Mouse (Mus musculus) limb, embryonic 14.5 days (tissue): ENCODE results near the gene Tnn. TPM values are rescaled to one million over a fixed set of nuclear protein-coding genes. Genes with fewer than 3 reads are reported as not detected.

Experiments
- ATAC-seq: fragments of 200-750 bp; cut with Nextera tagmentation; 2 replicates; pipeline ENCODE4 v1.8.0; 2017; ENCODE audit warnings: low read depth, moderate number of reproducible peaks, moderate TSS enrichment; ENCODE audit not compliant: low FRiP score
- DNase-seq: peaks from one replicate; pipeline ENCODE4 v3.0.0-alpha.2; 2015; ENCODE audit warnings: low spot score
- H3K27ac ChIP-seq: fragments of 300-500 bp; sonication (generic); replicated peaks from 2 replicates; pipeline ENCODE4 v1.5.1; 2014; ENCODE audit warnings: low read depth, mild to moderate bottlenecking, low read length, moderate library complexity, mixed read lengths
- H3K27me3 ChIP-seq: fragments of 300-500 bp; sonication (generic); 2 replicates; pipeline ENCODE4 v1.6.1; 2014; ENCODE audit warnings: low read length, mixed read lengths; ENCODE audit not compliant: control insufficient read depth, insufficient read depth
- H3K36me3 ChIP-seq: fragments of 300-500 bp; sonication (generic); 2 replicates; pipeline ENCODE4 v1.6.1; 2014; ENCODE audit warnings: mild to moderate bottlenecking, low read length, moderate library complexity, mixed read lengths; ENCODE audit not compliant: control insufficient read depth, insufficient read depth
- H3K4me1 ChIP-seq: fragments of 300-500 bp; sonication (generic); 2 replicates; pipeline ENCODE4 v1.6.1; 2014; ENCODE audit warnings: antibody characterized with exemption, low read length, mixed read lengths; ENCODE audit not compliant: control insufficient read depth, insufficient read depth
- H3K4me2 ChIP-seq: fragments of 300-500 bp; sonication (generic); replicated peaks from 2 replicates; pipeline ENCODE4 v1.6.1; 2014; ENCODE audit warnings: low read depth, mild to moderate bottlenecking, low read length, moderate library complexity; ENCODE audit not compliant: severe bottlenecking
- H3K4me3 ChIP-seq: fragments of 300-500 bp; sonication (generic); replicated peaks from 2 replicates; pipeline ENCODE4 v1.5.1; 2014; ENCODE audit warnings: low read length
- H3K9ac ChIP-seq: fragments of 300-500 bp; sonication (generic); 2 replicates; pipeline ENCODE4 v1.6.1; 2014; ENCODE audit warnings: mild to moderate bottlenecking, low read depth, low read length, moderate library complexity; ENCODE audit not compliant: severe bottlenecking
- H3K9me3 ChIP-seq: fragments of 300-500 bp; sonication (generic); 2 replicates; pipeline ENCODE4 v1.6.1; 2016; ENCODE audit warnings: low read length; ENCODE audit not compliant: control insufficient read depth
- POLR2A ChIP-seq: fragments of 200-500 bp; IDR thresholded peaks from 2 replicates; pipeline ENCODE4 v1.8.0; 2012; ENCODE audit warnings: inconsistent platforms, mild to moderate bottlenecking, moderate library complexity, borderline replicate concordance; ENCODE audit not compliant: insufficient read depth, insufficient read length; ENCODE audit errors: extremely low read depth
- WGBS: fragments of 180-500 bp; shearing (Covaris S2); extraction: QIAGEN DNeasy Blood & Tissue Kit; methylation state at CpG from one replicate; pipeline ENCODE4 v1.1.7; 2014; 5-methylcytosine and 5-hydroxymethylcytosine counted together
- polyA plus RNA-seq, 2 experiments: library from polyadenylated mRNA; depleted of rRNA in 1 of 2; stranded (reverse) in 1 of 2; unstranded in 1 of 2; fragments of >200 nt; fragmentation: Nextera tagmentation in 1 of 2; extraction: Ambion mirVana in 1 of 2; gene quantifications; 2 replicates each; pipeline versions ENCODE4 v1.2.1 to v1.2.3; 2012 to 2014

The Tnn gene
- polyA plus RNA-seq (2012; rRNA removed) (5.1 and 5.4 TPM in 2 replicates), polyA plus RNA-seq (2014; fragmentation: Nextera tagmentation; extraction: Ambion mirVana) (4.2 and 5.4 TPM in 2 replicates)

- Histone ChIP-seq H3K9me3 (no peaks in the 10 kb centered on the region), H3K4me3 (no peak within 1 kb of the TSS), H3K4me2 (no peak within 1 kb of the TSS), H3K36me3 (no peaks in the 10 kb centered on the region), H3K4me1 (peaks cover 3% of the 10 kb centered on the region; the same call in 1 of the 2 replicates), H3K9ac (no peak within 1 kb of the TSS), H3K27ac (0 out of 2 replicates have a peak within 1 kb of the TSS, but pooled peaks have one; percentile 7), H3K27me3 (no peaks in the 10 kb centered on the region)
- 51% methylated on average over 8 of the region's 8 CpGs for WGBS
- no peak for TF ChIP-seq POLR2A
- DNase-seq (no peak), ATAC-seq (no peak)
Observed at GRCm38 (mm10) chr1:160153480-160153879, at the start of gene Tnn. Tnn (minus strand) TSS chr1:160153580.

- Histone ChIP-seq H3K4me3 (peak overlapping the region; percentile 94), H3K4me2 (peak overlapping the region; percentile 81), H3K9ac (peak overlapping the region; percentile 84), H3K4me1 (0 out of 2 replicates have a peak, but pooled peaks cover 3% of the 10 kb centered on the region), H3K36me3 (peaks cover 29% of the 10 kb centered on the region), H3K9me3 (no peaks in the 10 kb centered on the region), H3K27me3 (no peaks in the 10 kb centered on the region), H3K27ac (peak overlapping the region; percentile 72)
- TF ChIP-seq POLR2A = no peak
- WGBS = under 1% methylated on average over 13 of the region's 13 CpGs
- DNase-seq (no peak), ATAC-seq (peak; percentile 23)
Observed at GRCm38 (mm10) chr1:160195337-160195663, 41.9 kb upstream of the Tnn start.

- Histone ChIP-seq H3K27ac (peak within 1 kb of the TSS; percentile 72), H3K4me1 (0 out of 2 replicates have a peak, but pooled peaks cover 3% of the 10 kb centered on the region), H3K27me3 (no peaks in the 10 kb centered on the region), H3K36me3 (peaks cover 24% of the 10 kb centered on the region), H3K4me3 (peak within 1 kb of the TSS; percentile 94), H3K9ac (peak within 1 kb of the TSS; percentile 84), H3K9me3 (no peaks in the 10 kb centered on the region), H3K4me2 (peak within 1 kb of the TSS; percentile 81)
- TF ChIP-seq POLR2A = peak; percentile 92; the same call in 1 of the 2 replicates
- ATAC-seq (peak; percentile 99), DNase-seq (peak; percentile 100)
- WGBS = 7% methylated on average over 31 of the region's 31 CpGs
Observed at GRCm38 (mm10) chr1:160194529-160195336, 41.4 kb upstream of the Tnn start, which contains the start of gene Mrps14. Mrps14 (plus strand) TSS chr1:160195215.

GRCm38 (mm10) chr1:160184506-160184905, 31.1 kb upstream of the Tnn start:
- WGBS = 14% methylated on average over 5 of the region's 5 CpGs
- Histone ChIP-seq H3K27me3 (no peaks in the 10 kb centered on the region), H3K4me1 (0 out of 2 replicates have a peak, but pooled peaks cover 3% of the 10 kb centered on the region), H3K9ac (no peak overlapping the region), H3K27ac (no peak overlapping the region), H3K4me2 (no peak overlapping the region), H3K36me3 (no peaks in the 10 kb centered on the region), H3K4me3 (no peak overlapping the region), H3K9me3 (no peaks in the 10 kb centered on the region)
- ATAC-seq (peak; percentile 86), DNase-seq (peak; percentile 60)
- no peak for TF ChIP-seq POLR2A

GRCm38 (mm10) chr1:160181216-160181615, 27.8 kb upstream of the Tnn start:
- ATAC-seq (no peak), DNase-seq (no peak)
- no peak overlapping the region for H3K27ac ChIP-seq
- no peaks in the 10 kb centered on the region for H3K9me3 ChIP-seq
- TF ChIP-seq POLR2A = no peak
- H3K36me3 ChIP-seq = no peaks in the 10 kb centered on the region
- H3K4me3 ChIP-seq = no peak overlapping the region
- 0 out of 2 replicates have a peak, but pooled peaks cover 3% of the 10 kb centered on the region for H3K4me1 ChIP-seq
- WGBS = 33% methylated on average over 4 of the region's 4 CpGs
- H3K9ac ChIP-seq = no peak overlapping the region
- H3K27me3 ChIP-seq = no peaks in the 10 kb centered on the region
- H3K4me2 ChIP-seq = no peak overlapping the region
